Mouse (Mus musculus): ENCODE data around the gene Ephx1.

DNA sequence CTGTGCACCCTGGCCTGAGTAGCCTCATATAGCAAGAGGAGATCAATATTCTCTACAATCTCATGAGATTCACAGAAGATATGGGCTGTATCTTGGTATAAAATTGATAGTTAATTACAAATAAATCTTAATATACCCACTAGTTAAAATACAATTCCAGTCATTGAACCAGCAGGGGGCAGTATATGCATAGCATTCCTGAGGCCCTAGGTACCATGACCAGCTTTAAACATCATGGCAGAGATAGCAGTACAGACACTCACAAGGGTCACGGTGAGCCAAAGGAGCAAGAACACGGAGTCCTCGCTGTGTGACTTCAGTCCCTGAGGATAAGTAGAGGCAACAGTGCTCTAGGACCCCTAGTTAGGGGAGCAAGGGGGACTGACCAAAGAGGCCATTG lies 28.6 kb downstream of the Ephx1 start:
- TF ChIP-seq CTCF (IDR thresholded peaks at IDR 0.05; ENCODE audit: borderline replicate concordance, extremely low read depth, insufficient read depth, insufficient read length) (peak; percentile 59), POLR2A (IDR thresholded peaks at IDR 0.05; ENCODE audit: borderline replicate concordance, extremely low read depth, insufficient read depth, insufficient read length, poor library complexity, severe bottlenecking) (no peak)
